Mouse (Mus musculus) hindbrain, embryonic 13.5 days (tissue): ENCODE data around the gene Arhgap15. TPM values are rescaled to one million over a fixed set of nuclear protein-coding genes. Genes with fewer than 3 reads are reported as not detected.

Source experiments
- ATAC-seq: fragments of 200-750 bp; cut with Nextera tagmentation; 2 replicates; pipeline ENCODE4 v1.8.0; 2017; ENCODE audit warnings: moderate TSS enrichment; ENCODE audit not compliant: low FRiP score
- H3K27ac ChIP-seq: fragments of 300-500 bp; sonication (generic); 2 replicates; pipeline ENCODE4 v1.5.1; 2015; ENCODE audit warnings: inconsistent platforms, mild to moderate bottlenecking, moderate library complexity
- H3K27me3 ChIP-seq: fragments of 300-500 bp; sonication (generic); 2 replicates; pipeline ENCODE4 v1.6.1; 2015; ENCODE audit warnings: mild to moderate bottlenecking, inconsistent platforms
- H3K36me3 ChIP-seq: fragments of 300-500 bp; sonication (generic); 2 replicates; pipeline ENCODE4 v1.6.1; 2015; ENCODE audit warnings: mild to moderate bottlenecking, inconsistent platforms
- H3K4me1 ChIP-seq: fragments of 300-500 bp; sonication (generic); replicated peaks from 2 replicates; pipeline ENCODE4 v1.6.1; 2015; ENCODE audit warnings: inconsistent platforms
- H3K4me2 ChIP-seq: fragments of 300-500 bp; sonication (generic); 2 replicates; pipeline ENCODE4 v1.6.1; 2015; ENCODE audit warnings: inconsistent platforms, mild to moderate bottlenecking, moderate library complexity
- H3K4me3 ChIP-seq: fragments of 300-500 bp; sonication (generic); 2 replicates; pipeline ENCODE4 v1.5.1; 2015; ENCODE audit warnings: mild to moderate bottlenecking, inconsistent platforms
- H3K9ac ChIP-seq: fragments of 300-500 bp; sonication (generic); 2 replicates; pipeline ENCODE4 v1.6.1; 2015; ENCODE audit warnings: mild to moderate bottlenecking, inconsistent platforms
- H3K9me3 ChIP-seq: fragments of 300-500 bp; sonication (generic); 2 replicates; pipeline ENCODE4 v1.6.1; 2016; ENCODE audit warnings: inconsistent platforms
- WGBS: fragments of 180-500 bp; shearing (Covaris S2); methylation state at CpG from one replicate; pipeline ENCODE4 v1.1.7; 2015; 5-methylcytosine and 5-hydroxymethylcytosine counted together
- polyA plus RNA-seq: library from polyadenylated mRNA; unstranded; fragments of >200 nt; fragmentation: Nextera tagmentation; extraction: Ambion mirVana; gene quantifications from 2 replicates; pipeline ENCODE4 v1.2.1, GENCODE M21; 2015

Gene Arhgap15
- polyA plus RNA-seq, 1 experiment from 2014 or later, result 2.8 TPM

DNA sequence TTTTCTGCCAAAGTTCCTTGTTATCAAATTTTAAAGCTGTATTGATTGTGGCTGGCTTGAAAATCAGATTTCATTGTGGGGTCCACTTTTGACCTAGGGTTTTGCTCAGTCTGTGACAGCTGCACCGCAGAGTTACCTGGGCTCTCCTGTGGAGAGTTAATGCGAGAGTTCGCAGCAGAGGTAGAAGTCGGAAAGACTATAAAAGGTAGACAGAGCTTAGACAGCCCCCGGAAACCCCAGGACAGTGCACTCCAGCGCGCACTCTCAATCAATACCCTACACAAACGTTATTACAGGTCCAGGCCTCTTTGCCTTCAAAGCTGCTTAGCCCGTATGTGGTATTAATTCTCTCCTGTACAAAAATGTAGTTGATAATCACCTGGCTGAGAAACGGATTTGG is 269.4 kb downstream of the Arhgap15 start:
- Histone ChIP-seq H3K4me1 (peaks cover 11% of the 10 kb centered on the region), H3K9ac (no peak overlapping the region), H3K9me3 (no peaks in the 10 kb centered on the region), H3K36me3 (no peaks in the 10 kb centered on the region), H3K4me3 (no peak overlapping the region), H3K4me2 (no peak overlapping the region), H3K27ac (no peak overlapping the region), H3K27me3 (no peaks in the 10 kb centered on the region)
- 0 out of 2 replicates have a peak, but pooled peaks have one; percentile 32 for ATAC-seq
- 82% methylated on average over 10 of the region's 10 CpGs for WGBS

DNA sequence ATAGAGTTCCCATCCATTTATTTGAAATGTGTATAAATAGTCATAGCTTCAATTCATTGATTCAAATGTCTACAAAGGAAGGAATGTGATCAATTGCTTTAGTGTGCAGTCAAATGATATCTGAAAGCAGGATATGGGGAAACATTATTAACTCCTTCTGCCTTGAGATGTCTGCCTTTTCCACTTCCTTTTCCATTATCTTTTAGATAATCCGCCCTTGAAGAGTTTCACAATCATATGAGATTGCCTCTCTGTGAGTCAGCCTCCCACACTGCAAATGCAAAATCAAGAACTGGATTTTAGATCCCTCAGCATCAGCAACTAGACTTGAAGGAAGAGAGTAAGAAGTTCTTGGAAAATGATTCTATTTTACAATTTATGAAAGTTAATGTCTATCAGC is 276.1 kb downstream of the Arhgap15 start:
- Histone ChIP-seq H3K4me1 (no peaks in the 10 kb centered on the region), H3K4me3 (no peak overlapping the region), H3K27me3 (no peaks in the 10 kb centered on the region), H3K36me3 (no peaks in the 10 kb centered on the region), H3K4me2 (no peak overlapping the region), H3K9ac (no peak overlapping the region), H3K27ac (no peak overlapping the region), H3K9me3 (no peaks in the 10 kb centered on the region)
- 89% methylated on average over 1 of the region's 1 CpGs for WGBS
- ATAC-seq, result no peak

GRCm38 (mm10) chr2:44029035-44029715 is 280.6 kb downstream of the Arhgap15 start:
- Histone ChIP-seq H3K27ac (no peak overlapping the region), H3K4me1 (no peaks in the 10 kb centered on the region), H3K9ac (no peak overlapping the region), H3K4me2 (no peak overlapping the region), H3K4me3 (no peak overlapping the region), H3K9me3 (no peaks in the 10 kb centered on the region), H3K36me3 (no peaks in the 10 kb centered on the region), H3K27me3 (no peaks in the 10 kb centered on the region)
- 88% methylated on average over 8 of the region's 8 CpGs for WGBS
- no peak for ATAC-seq

DNA sequence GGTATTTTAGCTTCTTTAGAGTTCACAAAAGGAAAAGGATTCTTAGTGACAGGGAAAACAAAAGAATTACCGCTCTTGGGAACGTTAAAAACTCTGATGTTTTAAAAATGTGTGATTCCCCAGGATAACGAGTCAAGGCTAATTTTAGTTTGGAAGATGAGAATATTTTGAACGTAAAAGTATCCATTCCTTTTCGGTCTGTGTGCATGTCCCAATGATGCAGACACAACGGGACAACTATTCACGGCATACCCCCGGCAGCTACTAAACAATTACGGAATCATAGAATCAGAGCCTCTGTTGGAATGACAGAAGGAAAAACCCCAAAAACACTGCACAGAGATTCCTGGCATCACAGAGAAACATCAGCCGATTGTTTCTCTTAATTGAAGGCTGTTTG is 281.2 kb downstream of the Arhgap15 start:
- H3K27me3 ChIP-seq, result no peaks in the 10 kb centered on the region
- no peaks in the 10 kb centered on the region for H3K4me1 ChIP-seq
- no peak overlapping the region for H3K9ac ChIP-seq
- H3K4me2 ChIP-seq, result no peak overlapping the region
- ATAC-seq, result no peak
- 95% methylated on average over 10 of the region's 10 CpGs for WGBS
- no peak overlapping the region for H3K27ac ChIP-seq
- H3K4me3 ChIP-seq, result no peak overlapping the region
- no peaks in the 10 kb centered on the region for H3K9me3 ChIP-seq
- H3K36me3 ChIP-seq, result no peaks in the 10 kb centered on the region

GRCm38 (mm10) chr2:44039522-44040203 is 291.0 kb downstream of the Arhgap15 start:
- no peak overlapping the region for H3K27ac ChIP-seq
- no peaks in the 10 kb centered on the region for H3K27me3 ChIP-seq
- no peak overlapping the region for H3K4me2 ChIP-seq
- no peak for ATAC-seq
- no peaks in the 10 kb centered on the region for H3K4me1 ChIP-seq
- H3K9ac ChIP-seq, result no peak overlapping the region
- H3K4me3 ChIP-seq, result no peak overlapping the region
- 84% methylated on average over 3 of the region's 3 CpGs for WGBS
- no peaks in the 10 kb centered on the region for H3K9me3 ChIP-seq
- no peaks in the 10 kb centered on the region for H3K36me3 ChIP-seq

- 68% methylated on average over 2 of the region's 2 CpGs for WGBS
- no peaks in the 10 kb centered on the region for H3K9me3 ChIP-seq
- ATAC-seq, result no peak
- H3K4me2 ChIP-seq, result no peak overlapping the region
- no peak overlapping the region for H3K4me3 ChIP-seq
- no peak overlapping the region for H3K27ac ChIP-seq
- no peak overlapping the region for H3K9ac ChIP-seq
- H3K4me1 ChIP-seq, result no peaks in the 10 kb centered on the region
- no peaks in the 10 kb centered on the region for H3K36me3 ChIP-seq
- H3K27me3 ChIP-seq, result no peaks in the 10 kb centered on the region
These were observed 295.5 kb downstream of the Arhgap15 start for GRCm38 (mm10) chr2:44044088-44044487.

GRCm38 (mm10) chr2:44044634-44045033 is 296.0 kb downstream of the Arhgap15 start:
- Histone ChIP-seq H3K4me3 (no peak overlapping the region), H3K9ac (no peak overlapping the region), H3K27ac (no peak overlapping the region), H3K27me3 (no peaks in the 10 kb centered on the region), H3K4me2 (no peak overlapping the region), H3K4me1 (no peaks in the 10 kb centered on the region), H3K36me3 (no peaks in the 10 kb centered on the region), H3K9me3 (no peaks in the 10 kb centered on the region)
- ATAC-seq, result no peak
- WGBS, result 86% methylated on average over 1 of the region's 1 CpGs

DNA sequence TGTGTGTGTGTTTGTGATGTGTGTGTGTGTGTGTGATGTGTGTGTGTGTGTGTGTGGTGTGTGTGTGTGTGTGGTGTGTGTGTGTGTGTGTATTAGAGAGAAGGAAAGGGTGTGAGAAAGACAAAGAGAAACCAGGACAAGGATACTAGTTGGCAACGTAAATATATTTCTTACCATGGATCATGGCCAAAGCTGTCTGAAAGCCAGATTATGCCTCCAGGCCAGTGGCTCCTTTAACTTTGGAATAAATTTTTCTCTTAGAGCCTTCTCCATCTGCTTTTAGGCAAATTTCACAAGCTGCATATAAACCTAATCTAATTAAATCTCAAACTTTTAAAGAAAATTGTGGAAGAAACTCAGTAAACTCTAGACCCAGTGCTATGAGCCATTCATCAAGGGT is 296.6 kb downstream of the Arhgap15 start:
- 80% methylated on average over 1 of the region's 1 CpGs for whole genome bisulfite sequencing
- Histone ChIP-seq H3K9me3 (no peaks in the 10 kb centered on the region), H3K4me2 (no peak overlapping the region), H3K9ac (no peak overlapping the region), H3K27me3 (no peaks in the 10 kb centered on the region), H3K4me3 (no peak overlapping the region), H3K27ac (no peak overlapping the region), H3K4me1 (no peaks in the 10 kb centered on the region), H3K36me3 (no peaks in the 10 kb centered on the region)
- ATAC-seq, result no peak

DNA sequence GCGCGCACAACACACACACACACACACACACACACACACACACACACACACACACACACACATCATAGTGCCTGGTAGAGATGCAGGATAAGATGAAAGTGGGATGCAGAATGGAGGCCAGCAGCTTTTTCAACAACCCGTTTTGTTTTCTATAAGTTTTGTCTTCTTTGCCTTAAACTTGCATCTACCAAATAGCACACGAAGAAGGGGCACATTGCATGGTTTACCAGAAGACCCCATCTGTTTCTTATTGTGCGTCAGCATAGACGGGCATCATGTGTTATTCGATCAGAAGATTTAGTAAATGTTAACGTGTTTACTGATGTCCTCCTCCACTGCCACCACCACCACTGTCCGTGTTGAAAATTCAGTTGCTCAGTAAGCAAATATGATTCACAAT is 311.7 kb downstream of the Arhgap15 start:
- H3K4me1 ChIP-seq, result no peaks in the 10 kb centered on the region
- H3K9ac ChIP-seq, result no peak overlapping the region
- no peak for ATAC-seq
- H3K4me2 ChIP-seq, result no peak overlapping the region
- no peaks in the 10 kb centered on the region for H3K9me3 ChIP-seq
- no peaks in the 10 kb centered on the region for H3K36me3 ChIP-seq
- 82% methylated on average over 9 of the region's 9 CpGs for WGBS
- H3K4me3 ChIP-seq, result no peak overlapping the region
- no peak overlapping the region for H3K27ac ChIP-seq
- H3K27me3 ChIP-seq, result no peaks in the 10 kb centered on the region

DNA sequence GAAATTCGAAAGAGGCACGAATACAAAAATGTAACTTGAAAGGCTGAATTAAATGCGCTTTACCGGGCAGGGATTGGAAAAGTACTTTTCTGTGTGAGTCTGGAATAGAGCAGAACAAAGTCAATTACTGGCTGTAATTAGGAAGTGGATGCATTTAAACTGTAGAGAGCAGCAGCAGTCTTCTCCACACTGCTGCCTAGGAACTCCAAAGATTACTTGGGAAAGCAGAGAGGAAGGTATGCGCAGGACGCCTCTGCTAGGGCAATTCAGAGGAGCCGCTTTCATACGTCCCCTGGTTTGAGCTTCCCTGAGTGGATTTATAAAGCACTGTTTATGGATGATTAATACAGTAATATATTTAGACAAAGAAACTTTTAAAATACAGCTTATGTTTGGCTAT is 312.1 kb downstream of the Arhgap15 start:
- no peaks in the 10 kb centered on the region for H3K9me3 ChIP-seq
- H3K4me1 ChIP-seq, result no peaks in the 10 kb centered on the region
- H3K27ac ChIP-seq, result no peak overlapping the region
- no peak overlapping the region for H3K4me2 ChIP-seq
- WGBS, result 78% methylated on average over 8 of the region's 8 CpGs
- no peak for ATAC-seq
- no peaks in the 10 kb centered on the region for H3K27me3 ChIP-seq
- H3K9ac ChIP-seq, result no peak overlapping the region
- H3K36me3 ChIP-seq, result no peaks in the 10 kb centered on the region
- H3K4me3 ChIP-seq, result no peak overlapping the region

DNA sequence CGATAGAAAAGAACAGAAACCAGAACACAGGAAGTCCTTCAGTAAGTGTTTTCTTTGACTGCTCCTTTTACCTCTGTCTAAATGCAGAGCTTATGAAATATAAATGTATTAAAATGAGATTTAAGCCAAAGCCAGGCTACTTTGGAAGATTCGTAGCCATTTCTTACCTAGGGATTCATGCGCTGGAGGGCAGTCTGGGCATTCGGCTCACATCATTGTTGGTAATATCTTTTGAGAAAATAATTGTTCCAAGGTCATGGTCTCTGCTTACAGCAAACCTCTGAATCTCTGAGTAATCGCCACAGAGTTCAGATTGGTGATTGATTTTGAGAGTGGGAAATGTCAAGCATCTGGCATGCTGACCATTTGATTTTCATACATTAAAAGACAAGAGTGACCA is 316.4 kb downstream of the Arhgap15 start:
- 85% methylated on average over 5 of the region's 5 CpGs for WGBS
- Histone ChIP-seq H3K4me2 (no peak overlapping the region), H3K4me3 (no peak overlapping the region), H3K4me1 (no peaks in the 10 kb centered on the region), H3K9me3 (no peaks in the 10 kb centered on the region), H3K9ac (no peak overlapping the region), H3K36me3 (no peaks in the 10 kb centered on the region), H3K27ac (no peak overlapping the region), H3K27me3 (no peaks in the 10 kb centered on the region)
- ATAC-seq, result no peak

GRCm38 (mm10) chr2:44068151-44068840 is 319.7 kb downstream of the Arhgap15 start:
- no peak overlapping the region for H3K4me3 ChIP-seq
- no peaks in the 10 kb centered on the region for H3K4me1 ChIP-seq
- 68% methylated on average over 7 of the region's 7 CpGs for WGBS
- H3K4me2 ChIP-seq, result no peak overlapping the region
- H3K36me3 ChIP-seq, result no peaks in the 10 kb centered on the region
- H3K27ac ChIP-seq, result no peak overlapping the region
- ATAC-seq, result no peak
- H3K9ac ChIP-seq, result no peak overlapping the region
- no peaks in the 10 kb centered on the region for H3K27me3 ChIP-seq
- H3K9me3 ChIP-seq, result no peaks in the 10 kb centered on the region

DNA sequence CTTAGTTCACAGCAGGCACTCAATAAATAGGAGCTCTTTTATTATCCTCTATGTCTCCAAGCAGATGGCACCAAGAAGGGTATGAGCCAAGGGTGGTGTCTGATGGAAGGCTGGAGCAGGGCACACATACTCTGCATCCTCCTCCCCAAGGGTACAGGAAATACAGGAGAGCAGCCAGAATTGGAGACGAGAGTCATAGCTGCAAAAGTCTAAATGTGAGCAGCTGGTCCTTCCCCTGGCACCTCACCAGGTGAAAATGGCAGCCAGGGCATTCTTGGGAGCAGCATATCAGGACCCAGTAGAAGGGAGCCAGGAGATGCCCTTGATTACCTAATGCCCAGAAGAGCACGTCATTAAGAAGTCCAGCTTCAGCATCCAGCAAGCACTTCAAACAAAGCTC is 320.3 kb downstream of the Arhgap15 start:
- ATAC-seq, result no peak
- no peaks in the 10 kb centered on the region for H3K36me3 ChIP-seq
- no peaks in the 10 kb centered on the region for H3K9me3 ChIP-seq
- WGBS, result 76% methylated on average over 2 of the region's 2 CpGs
- no peak overlapping the region for H3K4me3 ChIP-seq
- H3K27me3 ChIP-seq, result no peaks in the 10 kb centered on the region
- no peaks in the 10 kb centered on the region for H3K4me1 ChIP-seq
- H3K9ac ChIP-seq, result no peak overlapping the region
- H3K27ac ChIP-seq, result no peak overlapping the region
- H3K4me2 ChIP-seq, result no peak overlapping the region
